Mouse (Mus musculus) C2C12 (cell line): ENCODE data around the gene Sim2. TPM values are rescaled to one million over a fixed set of nuclear protein-coding genes. Genes with fewer than 3 reads are reported as not detected.

Source experiments
- H3K27me3 ChIP-seq: one replicate; pipeline ENCODE4 v1.6.1; 2011; ENCODE audit not compliant: control insufficient read depth, insufficient read depth, insufficient read length
- H3K36me3 ChIP-seq: one replicate; pipeline ENCODE4 v1.6.1; 2011; ENCODE audit not compliant: control insufficient read depth, insufficient read depth
- H3K4me3 ChIP-seq: one replicate; pipeline ENCODE4 v1.5.1; 2011; ENCODE audit warnings: mild to moderate bottlenecking, control low read depth; ENCODE audit not compliant: poor library complexity, insufficient read depth, severe bottlenecking
- H3K79me2 ChIP-seq: one replicate; pipeline ENCODE4 v1.6.1; 2011; ENCODE audit not compliant: control insufficient read depth, insufficient read depth
- H3K79me3 ChIP-seq: one replicate; pipeline ENCODE4 v1.6.1; 2011; ENCODE audit warnings: low read depth, control low read depth
- H3ac ChIP-seq: one replicate; pipeline ENCODE3; 2011; ENCODE audit warnings: low read depth; ENCODE audit not compliant: control insufficient read depth, insufficient read length
- CEBPB ChIP-seq: IDR thresholded peaks from one replicate; pipeline ENCODE4 v1.6.1; 2011; ENCODE audit warnings: low read depth, mild to moderate bottlenecking, control low read depth, moderate library complexity
- CTCF ChIP-seq: IDR thresholded peaks from one replicate; pipeline ENCODE4 v1.5.1; 2011; ENCODE audit not compliant: control insufficient read depth, insufficient read depth, insufficient read length
- FOSL1 ChIP-seq: IDR thresholded peaks from one replicate; pipeline ENCODE4 v1.8.0; 2011; ENCODE audit warnings: mild to moderate bottlenecking, low read length; ENCODE audit not compliant: poor library complexity, insufficient read depth, severe bottlenecking
- MAX ChIP-seq: IDR thresholded peaks from one replicate; pipeline ENCODE4 v1.6.1; 2011; ENCODE audit warnings: mild to moderate bottlenecking, control low read depth
- MYOD1 ChIP-seq: IDR thresholded peaks from one replicate; pipeline ENCODE4 v1.6.1; 2011; ENCODE audit warnings: low read depth; ENCODE audit not compliant: control insufficient read depth, insufficient read length
- MYOG ChIP-seq: IDR thresholded peaks from one replicate; pipeline ENCODE4 v1.6.1; 2011; ENCODE audit not compliant: control insufficient read depth, insufficient read length; ENCODE audit errors: extremely low read depth
- USF1 ChIP-seq: IDR thresholded peaks from one replicate; pipeline ENCODE4 v1.6.1; 2011; ENCODE audit warnings: low read depth, mild to moderate bottlenecking, control low read depth, moderate library complexity
- polyA plus RNA-seq: library from polyadenylated mRNA; unstranded; fragments of >200 nt; fragmentation: generic; extraction: Trizol; gene quantifications from one replicate; pipeline ENCODE4 v1.2.1, GENCODE M21; 2012; ENCODE audit warnings: missing spikeins

Sim2 gene
- polyA plus RNA-seq, 1 experiment = 8.0 TPM

DNA sequence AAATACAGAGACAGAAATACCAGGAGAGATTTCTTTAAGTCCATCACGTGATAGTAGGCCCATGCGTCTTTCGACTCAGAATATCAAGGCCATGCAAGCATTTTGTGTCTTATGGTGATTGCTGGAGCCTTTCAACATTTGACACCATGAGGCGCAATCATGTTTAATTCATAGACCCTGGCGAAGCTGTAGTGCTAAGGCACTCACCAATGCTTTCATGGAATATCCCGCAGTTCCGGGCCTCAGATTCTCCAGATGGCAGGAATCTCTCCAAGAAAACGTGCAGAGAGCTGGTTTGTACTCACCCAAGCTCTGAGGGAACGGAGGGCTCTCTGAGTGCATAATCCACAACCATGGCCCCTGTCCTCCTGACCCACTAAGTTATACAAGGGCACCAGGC is 13.8 kb upstream of the Sim2 start:
- no peaks in the 10 kb centered on the region for H3K27me3 ChIP-seq

DNA sequence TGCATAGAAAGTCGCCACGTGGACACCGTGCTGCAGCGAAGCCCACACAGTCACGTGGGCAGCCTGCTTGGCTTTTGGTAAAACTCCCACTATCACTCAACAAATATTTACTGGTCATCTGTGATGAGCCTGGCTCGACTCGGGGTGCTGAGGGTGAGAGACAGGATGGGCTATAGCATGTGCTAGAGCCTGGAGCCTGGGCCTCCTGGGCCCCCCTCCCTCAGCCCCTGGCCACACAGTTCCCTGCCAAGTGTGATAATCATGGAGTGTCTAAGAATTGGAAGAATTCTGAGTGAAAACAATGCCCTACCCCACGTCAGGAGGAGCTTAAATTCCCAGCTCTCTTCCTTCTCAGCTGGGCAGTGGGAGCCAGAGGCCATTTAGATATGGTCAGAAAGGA is 13.3 kb upstream of the Sim2 start:
- Histone ChIP-seq H3ac (no peak overlapping the region), H3K4me3 (no peak overlapping the region), H3K79me2 (no peaks in the 10 kb centered on the region), H3K27me3 (no peaks in the 10 kb centered on the region), H3K79me3 (no peaks in the 10 kb centered on the region), H3K36me3 (no peaks in the 10 kb centered on the region)
- TF ChIP-seq MYOD1 (no peak), MAX (no peak), CEBPB (no peak)

More for the DNA sequence above, 13.8 kb upstream of the Sim2 start:
- Histone ChIP-seq H3K36me3 (no peaks in the 10 kb centered on the region), H3ac (no peak overlapping the region), H3K79me3 (no peaks in the 10 kb centered on the region), H3K79me2 (no peaks in the 10 kb centered on the region), H3K4me3 (no peak overlapping the region)
- no peak for TF ChIP-seq MYOG
- TF ChIP-seq MYOD1 = no peak
- TF ChIP-seq FOSL1 = no peak
- no peak for TF ChIP-seq CEBPB
- TF ChIP-seq CTCF = no peak
- no peak for TF ChIP-seq USF1

DNA sequence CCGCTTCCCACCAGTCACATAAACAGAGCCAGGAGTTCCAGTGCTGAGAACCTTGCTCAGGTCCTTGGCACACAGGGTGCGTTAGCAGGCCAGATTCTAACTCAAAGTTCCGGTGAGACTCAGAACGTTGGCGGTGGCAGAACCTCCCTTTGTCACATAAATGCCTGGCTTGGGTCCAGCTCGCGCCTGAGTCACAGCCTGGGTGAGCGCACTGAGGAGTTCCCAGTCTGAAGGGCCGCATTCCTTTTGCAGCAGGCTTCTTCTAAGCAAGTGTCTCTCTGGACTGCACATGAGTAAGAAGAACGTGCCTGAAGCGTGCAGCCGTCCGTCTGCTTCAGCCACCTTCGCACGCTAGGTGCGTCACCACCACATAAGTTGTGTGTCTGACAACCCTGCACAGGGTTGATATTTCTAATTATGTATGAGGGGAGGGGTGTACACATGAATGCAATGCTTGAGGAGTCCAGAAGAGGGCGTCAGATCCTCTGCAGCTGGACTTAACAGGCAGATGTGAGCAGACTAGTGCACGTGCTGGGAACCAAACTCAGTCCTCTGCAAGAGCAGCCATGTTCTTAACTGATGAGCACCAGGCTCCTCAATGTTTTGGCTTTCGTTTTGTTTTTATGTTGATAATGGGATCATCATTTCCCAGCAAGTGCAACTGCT is 9.2 kb upstream of the Sim2 start:
- Histone ChIP-seq H3K79me3 (no peaks in the 10 kb centered on the region), H3K27me3 (no peaks in the 10 kb centered on the region), H3K36me3 (no peaks in the 10 kb centered on the region), H3K79me2 (no peaks in the 10 kb centered on the region), H3ac (no peak overlapping the region), H3K4me3 (no peak overlapping the region)
- TF ChIP-seq FOSL1 = no peak
- no peak for TF ChIP-seq CEBPB
- TF ChIP-seq MYOD1 = no peak
- no peak for TF ChIP-seq MYOG
- no peak for TF ChIP-seq USF1
- no peak for TF ChIP-seq MAX
- no peak for TF ChIP-seq CTCF

DNA sequence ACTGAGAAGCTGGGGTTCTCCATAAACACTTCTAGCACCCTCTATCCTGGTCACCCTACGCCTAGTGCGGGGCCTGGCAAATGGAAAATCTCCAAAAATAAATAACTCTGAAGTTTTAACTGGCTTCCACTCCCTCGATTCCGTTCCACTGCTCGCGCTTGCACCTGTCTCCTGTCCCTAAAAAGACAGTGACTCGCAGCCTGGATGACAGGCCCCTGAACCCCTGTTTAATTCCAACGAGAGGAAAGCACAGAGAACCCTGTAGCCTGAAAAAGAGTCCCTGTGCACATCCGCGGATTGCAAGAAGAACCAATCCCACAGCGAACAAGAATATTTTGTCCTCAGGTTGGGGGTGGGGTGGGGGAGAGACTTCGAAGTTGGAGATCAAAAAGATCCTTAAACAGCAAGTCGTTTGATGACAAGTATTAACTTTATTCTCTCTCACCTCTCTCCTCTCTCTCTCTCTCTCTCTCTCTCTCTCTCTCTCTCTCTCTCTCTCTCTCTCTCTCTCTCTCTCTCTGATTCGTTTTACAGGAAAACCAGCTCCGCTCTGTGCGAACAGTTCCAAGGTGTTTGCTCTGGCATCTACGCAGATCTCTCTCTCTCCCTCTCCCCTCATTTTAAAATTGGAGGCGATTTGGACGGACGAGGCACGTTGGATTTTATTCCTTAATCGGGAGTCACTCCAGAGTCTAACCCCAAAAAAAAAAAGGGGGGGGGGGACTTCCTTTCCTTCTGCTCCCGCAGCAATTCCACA is 6.2 kb upstream of the Sim2 start:
- no peaks in the 10 kb centered on the region for H3K27me3 ChIP-seq
- no peak overlapping the region for H3ac ChIP-seq
- H3K79me2 ChIP-seq = no peaks in the 10 kb centered on the region
- H3K79me3 ChIP-seq = no peaks in the 10 kb centered on the region
- no peaks in the 10 kb centered on the region for H3K36me3 ChIP-seq
- no peak overlapping the region for H3K4me3 ChIP-seq
- TF ChIP-seq MYOD1 (no peak), FOSL1 (no peak), MYOG (no peak), USF1 (no peak), CEBPB (no peak), CTCF (no peak), MAX (no peak)

DNA sequence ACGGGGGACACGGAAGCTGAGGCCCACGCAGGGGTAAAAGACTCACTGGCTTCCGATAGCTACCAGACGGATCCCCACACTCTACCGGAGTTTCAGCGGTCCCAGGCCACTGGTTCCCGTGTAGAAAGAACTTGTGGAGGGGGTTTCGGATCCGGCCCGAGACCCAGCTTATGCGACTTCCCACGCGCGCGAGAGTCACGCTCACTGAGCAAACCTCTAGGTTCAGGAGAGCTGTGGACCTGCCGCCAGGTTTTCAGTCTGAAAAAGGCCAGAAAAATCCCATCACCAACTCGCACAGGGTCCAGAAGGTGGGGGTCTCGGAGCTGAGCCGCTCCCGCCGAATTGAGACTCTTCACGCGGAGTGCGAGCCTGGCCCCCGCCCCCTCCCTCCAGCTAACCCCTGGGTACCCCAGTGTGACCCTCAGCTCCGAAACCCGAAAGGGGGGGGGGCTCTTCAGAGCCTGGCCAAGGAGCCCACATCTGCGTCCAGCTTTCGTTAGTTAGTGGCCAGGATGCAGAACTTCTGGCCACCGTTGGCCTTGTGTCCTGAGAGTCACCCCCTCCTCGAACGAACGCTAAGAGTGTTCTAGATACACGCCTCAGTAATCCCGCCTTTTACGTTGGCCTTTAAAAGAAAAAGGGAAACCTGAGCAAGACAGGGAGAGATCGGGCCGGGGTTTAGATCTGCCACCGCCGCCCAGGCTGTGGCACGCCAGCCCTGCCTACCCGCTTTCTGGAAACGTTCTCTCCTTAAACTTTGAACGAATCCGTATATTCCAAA is 5.5 kb upstream of the Sim2 start:
- H3K27me3 ChIP-seq = no peaks in the 10 kb centered on the region
- H3K36me3 ChIP-seq = no peaks in the 10 kb centered on the region
- no peaks in the 10 kb centered on the region for H3K79me3 ChIP-seq
- no peak for TF ChIP-seq MYOD1
- TF ChIP-seq CEBPB = no peak
- no peak for TF ChIP-seq MYOG
- TF ChIP-seq USF1 = no peak
- TF ChIP-seq FOSL1 = no peak
- TF ChIP-seq CTCF = no peak
- no peak for TF ChIP-seq MAX
- no peaks in the 10 kb centered on the region for H3K79me2 ChIP-seq
- no peak overlapping the region for H3K4me3 ChIP-seq
- no peak overlapping the region for H3ac ChIP-seq
